Mouse (Mus musculus): ENCODE results near the gene Parva. TPM values are rescaled to one million over a fixed set of nuclear protein-coding genes. Genes with fewer than 3 reads are reported as not detected.
A peak's percentile ranks its signal among the peaks of the same experiment; 100 is the strongest.

Gene Parva
- polyA plus RNA-seq, 1 experiment from 2014 or later = 28.5 TPM

- ATAC-seq = peak; percentile 45; the same call in 1 of the 2 replicates
- 20% methylated on average over 14 of the region's 14 CpGs for WGBS
Observed at GRCm38 (mm10) chr7:112473649-112474435, 46.5 kb downstream of the Parva start.

GRCm38 (mm10) chr7:112479116-112479515 is 51.8 kb downstream of the Parva start:
- Histone ChIP-seq H3K36me3 (ENCODE audit: control insufficient read depth, insufficient read depth, low read length) (no peaks in the 10 kb centered on the region), H3K4me2 (ENCODE audit: low read length) (no peak overlapping the region), H3K9ac (ENCODE audit: low read depth, low read length) (no peak overlapping the region), H3K4me1 (ENCODE audit: control insufficient read depth, insufficient read depth, low read depth, low read length) (no peaks in the 10 kb centered on the region), H3K9me3 (ENCODE audit: control insufficient read depth, low read length) (no peaks in the 10 kb centered on the region), H3K27me3 (replicated peaks; ENCODE audit: control insufficient read depth, insufficient read depth, low read length) (no peaks in the 10 kb centered on the region), H3K4me3 (ENCODE audit: low read length) (no peak overlapping the region), H3K27ac (ENCODE audit: low read depth, low read length) (no peak overlapping the region)
- ATAC-seq = no peak
- 49% methylated on average over 5 of the region's 6 CpGs for WGBS

More at GRCm38 (mm10) chr7:112473649-112474435, 46.5 kb downstream of the Parva start:
- H3K27ac ChIP-seq (ENCODE audit: low read depth, low read length) = no peak overlapping the region
- H3K4me1 ChIP-seq (ENCODE audit: control insufficient read depth, insufficient read depth, low read depth, low read length) = peaks cover 4% of the 10 kb centered on the region
- no peak overlapping the region for H3K4me2 ChIP-seq (ENCODE audit: low read length)
- no peaks in the 10 kb centered on the region for H3K27me3 ChIP-seq (replicated peaks; ENCODE audit: control insufficient read depth, insufficient read depth, low read length)
- H3K4me3 ChIP-seq (ENCODE audit: low read length) = no peak overlapping the region
- no peak overlapping the region for H3K9ac ChIP-seq (ENCODE audit: low read depth, low read length)
- H3K36me3 ChIP-seq (ENCODE audit: control insufficient read depth, insufficient read depth, low read length) = no peaks in the 10 kb centered on the region
- no peaks in the 10 kb centered on the region for H3K9me3 ChIP-seq (ENCODE audit: control insufficient read depth, low read length)

GRCm38 (mm10) chr7:112481031-112481430 is 53.7 kb downstream of the Parva start:
- 96% methylated on average over 1 of the region's 1 CpGs for WGBS
- Histone ChIP-seq H3K27me3 (replicated peaks; ENCODE audit: control insufficient read depth, insufficient read depth, low read length) (no peaks in the 10 kb centered on the region), H3K27ac (ENCODE audit: low read depth, low read length) (no peak overlapping the region), H3K4me2 (ENCODE audit: low read length) (no peak overlapping the region), H3K4me1 (ENCODE audit: control insufficient read depth, insufficient read depth, low read depth, low read length) (no peaks in the 10 kb centered on the region), H3K9me3 (ENCODE audit: control insufficient read depth, low read length) (no peaks in the 10 kb centered on the region), H3K9ac (ENCODE audit: low read depth, low read length) (no peak overlapping the region), H3K4me3 (ENCODE audit: low read length) (no peak overlapping the region), H3K36me3 (ENCODE audit: control insufficient read depth, insufficient read depth, low read length) (no peaks in the 10 kb centered on the region)
- no peak for ATAC-seq

- no peak overlapping the region for H3K4me2 ChIP-seq (ENCODE audit: low read length)
- H3K27ac ChIP-seq (ENCODE audit: low read depth, low read length) = no peak overlapping the region
- ATAC-seq = no peak
- H3K9me3 ChIP-seq (ENCODE audit: control insufficient read depth, low read length) = no peaks in the 10 kb centered on the region
- no peak overlapping the region for H3K4me3 ChIP-seq (ENCODE audit: low read length)
- WGBS = 87% methylated on average over 7 of the region's 7 CpGs
- H3K36me3 ChIP-seq (ENCODE audit: control insufficient read depth, insufficient read depth, low read length) = no peaks in the 10 kb centered on the region
- no peak overlapping the region for H3K9ac ChIP-seq (ENCODE audit: low read depth, low read length)
- H3K27me3 ChIP-seq (replicated peaks; ENCODE audit: control insufficient read depth, insufficient read depth, low read length) = no peaks in the 10 kb centered on the region
- no peaks in the 10 kb centered on the region for H3K4me1 ChIP-seq (ENCODE audit: control insufficient read depth, insufficient read depth, low read depth, low read length)
Observed at GRCm38 (mm10) chr7:112482572-112482971, 55.3 kb downstream of the Parva start.

GRCm38 (mm10) chr7:112483382-112483781 is 56.1 kb downstream of the Parva start:
- ATAC-seq = no peak
- H3K4me1 ChIP-seq (ENCODE audit: control insufficient read depth, insufficient read depth, low read depth, low read length) = no peaks in the 10 kb centered on the region
- no peak overlapping the region for H3K9ac ChIP-seq (ENCODE audit: low read depth, low read length)

GRCm38 (mm10) chr7:112490825-112491224 is 63.5 kb downstream of the Parva start:
- H3K4me2 ChIP-seq (ENCODE audit: low read length) = no peak overlapping the region
- H3K4me3 ChIP-seq (ENCODE audit: low read length) = no peak overlapping the region
- no peaks in the 10 kb centered on the region for H3K4me1 ChIP-seq (ENCODE audit: control insufficient read depth, insufficient read depth, low read depth, low read length)
- H3K27ac ChIP-seq (ENCODE audit: low read depth, low read length) = no peak overlapping the region
- H3K36me3 ChIP-seq (ENCODE audit: control insufficient read depth, insufficient read depth, low read length) = no peaks in the 10 kb centered on the region
- no peak for ATAC-seq
- no peaks in the 10 kb centered on the region for H3K9me3 ChIP-seq (ENCODE audit: control insufficient read depth, low read length)
- 72% methylated on average over 2 of the region's 2 CpGs for WGBS
- H3K9ac ChIP-seq (ENCODE audit: low read depth, low read length) = no peak overlapping the region
- H3K27me3 ChIP-seq (replicated peaks; ENCODE audit: control insufficient read depth, insufficient read depth, low read length) = no peaks in the 10 kb centered on the region

More at GRCm38 (mm10) chr7:112483382-112483781, 56.1 kb downstream of the Parva start:
- Histone ChIP-seq H3K4me3 (ENCODE audit: low read length) (no peak overlapping the region), H3K4me2 (ENCODE audit: low read length) (no peak overlapping the region), H3K36me3 (ENCODE audit: control insufficient read depth, insufficient read depth, low read length) (no peaks in the 10 kb centered on the region), H3K9me3 (ENCODE audit: control insufficient read depth, low read length) (no peaks in the 10 kb centered on the region), H3K27me3 (replicated peaks; ENCODE audit: control insufficient read depth, insufficient read depth, low read length) (no peaks in the 10 kb centered on the region), H3K27ac (ENCODE audit: low read depth, low read length) (no peak overlapping the region)
- WGBS = 17% methylated on average over 2 of the region's 2 CpGs

- no peak overlapping the region for H3K4me2 ChIP-seq (ENCODE audit: low read length)
- WGBS = 75% methylated on average over 1 of the region's 1 CpGs
- no peaks in the 10 kb centered on the region for H3K4me1 ChIP-seq (ENCODE audit: control insufficient read depth, insufficient read depth, low read depth, low read length)
- no peaks in the 10 kb centered on the region for H3K36me3 ChIP-seq (ENCODE audit: control insufficient read depth, insufficient read depth, low read length)
- H3K9me3 ChIP-seq (ENCODE audit: control insufficient read depth, low read length) = no peaks in the 10 kb centered on the region
- no peak overlapping the region for H3K4me3 ChIP-seq (ENCODE audit: low read length)
- H3K9ac ChIP-seq (ENCODE audit: low read depth, low read length) = no peak overlapping the region
- no peak for ATAC-seq
- no peak overlapping the region for H3K27ac ChIP-seq (ENCODE audit: low read depth, low read length)
- no peaks in the 10 kb centered on the region for H3K27me3 ChIP-seq (replicated peaks; ENCODE audit: control insufficient read depth, insufficient read depth, low read length)
Observed at GRCm38 (mm10) chr7:112491737-112492136, 64.4 kb downstream of the Parva start.

GRCm38 (mm10) chr7:112495950-112496349 is 68.6 kb downstream of the Parva start:
- Histone ChIP-seq H3K9ac (ENCODE audit: low read depth, low read length) (no peak overlapping the region), H3K4me1 (ENCODE audit: control insufficient read depth, insufficient read depth, low read depth, low read length) (no peaks in the 10 kb centered on the region), H3K27me3 (replicated peaks; ENCODE audit: control insufficient read depth, insufficient read depth, low read length) (no peaks in the 10 kb centered on the region), H3K4me2 (ENCODE audit: low read length) (no peak overlapping the region), H3K36me3 (ENCODE audit: control insufficient read depth, insufficient read depth, low read length) (no peaks in the 10 kb centered on the region), H3K27ac (ENCODE audit: low read depth, low read length) (no peak overlapping the region), H3K9me3 (ENCODE audit: control insufficient read depth, low read length) (no peaks in the 10 kb centered on the region), H3K4me3 (ENCODE audit: low read length) (no peak overlapping the region)
- ATAC-seq = no peak
- WGBS = 58% methylated on average over 8 of the region's 8 CpGs

- no peak overlapping the region for H3K9ac ChIP-seq (ENCODE audit: low read depth, low read length)
- no peak overlapping the region for H3K4me3 ChIP-seq (ENCODE audit: low read length)
- no peak overlapping the region for H3K27ac ChIP-seq (ENCODE audit: low read depth, low read length)
- WGBS = 71% methylated on average over 7 of the region's 7 CpGs
- H3K36me3 ChIP-seq (ENCODE audit: control insufficient read depth, insufficient read depth, low read length) = no peaks in the 10 kb centered on the region
- no peaks in the 10 kb centered on the region for H3K9me3 ChIP-seq (ENCODE audit: control insufficient read depth, low read length)
- H3K4me2 ChIP-seq (ENCODE audit: low read length) = no peak overlapping the region
- peaks cover under 1% of the 10 kb centered on the region; the same call in 1 of the 2 replicates for H3K4me1 ChIP-seq (ENCODE audit: control insufficient read depth, insufficient read depth, low read depth, low read length)
- no peaks in the 10 kb centered on the region for H3K27me3 ChIP-seq (replicated peaks; ENCODE audit: control insufficient read depth, insufficient read depth, low read length)
- ATAC-seq = no peak
Observed at GRCm38 (mm10) chr7:112496921-112497320, 69.6 kb downstream of the Parva start.
